Mouse (Mus musculus) myocyte (in vitro differentiated cells): Measurements from ENCODE around the gene Cenpf.

ENCODE experiments used
- CEBPB ChIP-seq: IDR thresholded peaks from 2 replicates; pipeline ENCODE4 v1.6.1; 2011; ENCODE audit warnings: mild to moderate bottlenecking, moderate library complexity; ENCODE audit not compliant: poor library complexity, insufficient read depth, severe bottlenecking
- E2F4 ChIP-seq: IDR thresholded peaks from one replicate; pipeline ENCODE4 v1.6.1; 2011; ENCODE audit warnings: mild to moderate bottlenecking, control low read depth, moderate library complexity; ENCODE audit not compliant: insufficient read depth
- MAX ChIP-seq: IDR thresholded peaks from one replicate; pipeline ENCODE4 v1.6.1; 2011; ENCODE audit warnings: low read depth, mild to moderate bottlenecking, control low read depth
- MYOD1 ChIP-seq, 3 experiments: IDR thresholded peaks; one replicate each; pipeline ENCODE4 v1.6.1; 2011; ENCODE audit warnings: control low read depth in 2 of 3, low read depth in 2 of 3, mild to moderate bottlenecking in 2 of 3, moderate library complexity in 1 of 3; ENCODE audit not compliant: insufficient read length in 2 of 3, control insufficient read depth in 1 of 3
- POLR2A ChIP-seq: IDR thresholded peaks from one replicate; pipeline ENCODE4 v1.6.1; 2011; ENCODE audit warnings: low read depth, mild to moderate bottlenecking, control low read depth, moderate library complexity; ENCODE audit not compliant: insufficient read length
- POLR2AphosphoS2 ChIP-seq: IDR thresholded peaks from one replicate; pipeline ENCODE4 v1.6.1; 2011; ENCODE audit warnings: low read depth, control low read depth; ENCODE audit not compliant: insufficient read length
- TCF12 ChIP-seq: IDR thresholded peaks from one replicate; pipeline ENCODE4 v1.6.1; 2011; ENCODE audit warnings: mild to moderate bottlenecking, control low read depth; ENCODE audit not compliant: poor library complexity, insufficient read depth, severe bottlenecking
- USF1 ChIP-seq: IDR thresholded peaks from one replicate; pipeline ENCODE4 v1.6.1; 2011; ENCODE audit warnings: low read depth, mild to moderate bottlenecking, control low read depth, moderate library complexity

GRCm38 (mm10) chr1:189679555-189679954 lies 8.3 kb downstream of the Cenpf start:
- no peak for TF ChIP-seq POLR2AphosphoS2
- no peak for TF ChIP-seq POLR2A
- TF ChIP-seq E2F4, result no peak
- TF ChIP-seq USF1, result no peak
- no peak for TF ChIP-seq MAX
- no peak for TF ChIP-seq TCF12
- TF ChIP-seq CEBPB, result no peak
- no peak for TF ChIP-seq MYOD1 (IDR thresholded peaks at IDR 0.05; ENCODE audit: control insufficient read depth in 1 of 3, insufficient read length in 2 of 3, low read depth in 2 of 3)
